Mouse (Mus musculus): Measurements from ENCODE around the gene Fam71a. TPM values are rescaled to one million over a fixed set of nuclear protein-coding genes. Genes with fewer than 3 reads are reported as not detected.
"Not testable (repeated sequence)": the region's sequence is repeated elsewhere in the genome, so short reads cannot be mapped to it uniquely, and the experiment has no call there.

Fam71a gene
- polyA plus RNA-seq, 1 experiment from 2014 or later: not detected

DNA sequence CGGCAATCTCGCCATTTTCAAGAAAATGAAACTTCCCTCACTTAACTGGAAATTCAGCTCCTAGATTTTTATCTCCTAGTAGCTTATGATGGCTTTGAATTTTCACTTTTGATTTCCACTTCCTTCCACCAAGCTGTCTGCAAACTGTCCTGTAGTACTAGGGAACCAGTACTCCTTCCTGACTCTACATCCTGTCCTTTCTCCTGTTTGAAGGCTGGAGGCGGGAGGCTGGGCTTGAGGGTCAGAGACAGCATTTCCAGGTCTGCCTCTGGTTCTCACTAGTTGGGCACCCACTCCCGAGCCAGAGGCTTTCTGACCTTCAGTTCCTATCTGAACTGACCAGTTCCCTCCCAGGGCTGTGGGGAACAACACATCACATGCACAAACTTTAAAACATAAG is 15.8 kb upstream of the Fam71a start:
- Histone ChIP-seq H3K27me3 (no peaks in the 10 kb centered on the region; the same call in 1 of the 2 replicates), H3K27ac (no peak overlapping the region), H3K9ac (no peak overlapping the region), H3K36me3 (peaks cover 12% of the 10 kb centered on the region; the same call in 1 of the 2 replicates), H3K9me3 (replicated peaks) (no peaks in the 10 kb centered on the region), H3K4me3 (no peak overlapping the region), H3K4me2 (peak overlapping the region; percentile 17), H3K4me1 (replicated peaks) (peaks cover 52% of the 10 kb centered on the region)
- WGBS: 60% methylated on average over 4 of the region's 4 CpGs
- no peak for ATAC-seq (replicated peaks; ENCODE audit: insufficient number of reproducible peaks, insufficient read depth, low FRiP score, low read depth)

DNA sequence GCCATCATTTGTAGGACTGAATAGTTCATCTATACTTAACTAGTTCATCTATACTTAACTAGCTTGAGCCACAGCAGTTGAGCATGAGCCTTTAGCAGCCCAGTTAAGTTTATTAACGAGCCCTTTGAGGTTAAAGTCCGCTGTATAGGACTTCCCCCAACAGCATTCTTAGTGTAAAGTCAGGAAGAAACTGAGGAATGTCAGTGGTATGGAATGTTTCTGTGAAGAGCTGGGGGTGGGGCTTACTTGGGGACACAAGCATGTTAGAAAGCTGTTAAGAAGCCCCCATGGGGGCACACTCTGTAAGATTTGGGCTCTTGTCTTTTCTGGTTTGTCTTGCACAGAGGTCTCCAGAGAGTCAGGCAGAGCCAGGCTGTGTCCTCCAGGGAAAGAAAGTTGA is 15.2 kb upstream of the Fam71a start:
- H3K4me1 ChIP-seq (replicated peaks): peaks cover 46% of the 10 kb centered on the region
- ATAC-seq (replicated peaks; ENCODE audit: insufficient number of reproducible peaks, insufficient read depth, low FRiP score, low read depth): no peak
- no peaks in the 10 kb centered on the region for H3K9me3 ChIP-seq (replicated peaks)
- WGBS: 39% methylated on average over 2 of the region's 2 CpGs
- no peak overlapping the region for H3K4me3 ChIP-seq
- H3K27ac ChIP-seq: no peak overlapping the region
- H3K4me2 ChIP-seq: peak overlapping the region; percentile 17
- no peak overlapping the region; the same call in 1 of the 2 replicates for H3K9ac ChIP-seq
- no peaks in the 10 kb centered on the region; the same call in 1 of the 2 replicates for H3K27me3 ChIP-seq
- H3K36me3 ChIP-seq: peaks cover 12% of the 10 kb centered on the region; the same call in 1 of the 2 replicates

DNA sequence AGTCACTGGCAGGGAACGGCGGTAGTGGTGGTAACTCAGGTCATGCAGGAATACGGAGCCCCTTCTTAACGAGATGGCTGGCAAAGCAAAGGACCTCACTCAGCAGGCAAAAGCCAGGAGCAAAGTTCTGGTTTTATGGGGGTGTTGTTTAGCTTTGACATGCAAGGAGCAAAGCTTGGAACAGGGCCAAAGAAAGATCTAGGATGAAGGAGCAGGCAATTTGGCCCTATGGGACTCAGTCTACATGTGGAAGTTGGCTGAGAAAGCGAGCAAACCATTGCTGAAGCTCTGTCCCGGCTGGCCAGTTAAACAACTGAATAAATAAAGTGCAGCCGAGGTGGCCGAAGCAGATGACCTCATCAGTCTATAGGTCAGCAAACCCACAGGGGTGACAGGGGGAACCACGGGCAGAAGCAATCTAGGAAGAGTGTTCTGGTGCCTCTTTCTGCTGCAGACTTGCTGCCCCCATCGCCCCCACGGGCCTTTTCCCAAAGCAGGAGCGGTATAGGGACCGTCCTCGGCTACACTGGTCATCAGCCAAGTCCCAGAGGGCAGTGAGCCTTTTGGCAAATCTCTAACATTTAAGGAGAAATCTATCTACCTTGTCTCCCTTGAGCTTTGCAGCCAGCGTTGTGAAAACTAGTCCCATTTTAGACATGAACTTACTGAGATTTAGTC is 14.0 kb upstream of the Fam71a start:
- Histone ChIP-seq H3K27me3 (no peaks in the 10 kb centered on the region), H3K4me3 (no peak overlapping the region), H3K4me1 (replicated peaks) (peaks cover 35% of the 10 kb centered on the region), H3K27ac (no peak overlapping the region), H3K9ac (no peak overlapping the region), H3K4me2 (no peak overlapping the region), H3K36me3 (peaks cover 12% of the 10 kb centered on the region; the same call in 1 of the 2 replicates), H3K9me3 (replicated peaks) (no peaks in the 10 kb centered on the region)
- ATAC-seq (replicated peaks; ENCODE audit: insufficient number of reproducible peaks, insufficient read depth, low FRiP score, low read depth): no peak
- 42% methylated on average over 15 of the region's 15 CpGs for WGBS

DNA sequence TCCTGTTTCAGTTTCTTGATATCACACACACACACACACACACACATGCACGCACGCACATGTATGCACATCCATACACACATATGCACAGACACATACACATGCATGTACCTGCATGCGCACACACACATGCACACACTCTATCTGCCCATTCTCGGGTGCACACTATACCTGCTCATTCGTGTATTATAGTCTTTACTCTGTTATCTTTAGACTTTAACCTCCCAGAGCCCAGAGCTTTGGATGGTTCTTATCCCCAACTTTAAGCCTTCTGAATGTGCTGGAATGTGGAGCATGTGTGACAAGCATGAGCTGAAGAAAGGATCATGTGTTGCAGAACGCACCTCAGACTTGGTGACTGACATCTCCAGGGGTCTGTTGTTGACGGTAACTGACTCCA is 12.3 kb upstream of the Fam71a start:
- H3K27ac ChIP-seq: no peak overlapping the region
- H3K36me3 ChIP-seq: peaks cover 14% of the 10 kb centered on the region; the same call in 1 of the 2 replicates
- no peaks in the 10 kb centered on the region for H3K27me3 ChIP-seq
- H3K4me2 ChIP-seq: no peak overlapping the region
- ATAC-seq (replicated peaks; ENCODE audit: insufficient number of reproducible peaks, insufficient read depth, low FRiP score, low read depth): no peak
- H3K9ac ChIP-seq: no peak overlapping the region
- no peak overlapping the region for H3K4me3 ChIP-seq
- H3K4me1 ChIP-seq (replicated peaks): peaks cover 32% of the 10 kb centered on the region
- no peaks in the 10 kb centered on the region for H3K9me3 ChIP-seq (replicated peaks)
- WGBS: 59% methylated on average over 7 of the region's 7 CpGs

DNA sequence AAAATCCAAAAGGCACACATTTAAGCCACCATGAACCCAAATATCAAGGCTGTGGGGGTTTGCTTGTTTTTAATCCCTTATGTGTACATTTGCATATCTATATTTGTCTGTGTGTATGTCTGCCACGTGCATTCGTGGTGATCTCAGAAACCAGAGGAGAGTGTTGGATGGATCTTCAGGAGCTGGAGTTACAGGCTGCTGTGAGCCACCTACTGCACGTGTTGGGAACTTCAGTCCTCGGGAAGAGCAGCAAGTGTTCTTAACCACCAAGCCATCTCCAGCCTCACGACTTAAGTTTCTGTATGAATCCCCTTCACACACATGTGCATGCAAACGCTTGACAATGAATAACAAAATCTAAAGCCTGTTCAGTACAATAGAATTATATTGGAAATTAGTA is 7.9 kb upstream of the Fam71a start:
- ATAC-seq (replicated peaks; ENCODE audit: insufficient number of reproducible peaks, insufficient read depth, low FRiP score, low read depth): no peak
- Histone ChIP-seq H3K9ac (no peak overlapping the region), H3K27me3 (no peaks in the 10 kb centered on the region), H3K4me1 (replicated peaks) (no peaks in the 10 kb centered on the region), H3K9me3 (replicated peaks) (no peaks in the 10 kb centered on the region), H3K4me2 (no peak overlapping the region), H3K27ac (no peak overlapping the region), H3K36me3 (peaks cover 28% of the 10 kb centered on the region; the same call in 1 of the 2 replicates), H3K4me3 (no peak overlapping the region)
- 15% methylated on average over 6 of the region's 6 CpGs for WGBS

DNA sequence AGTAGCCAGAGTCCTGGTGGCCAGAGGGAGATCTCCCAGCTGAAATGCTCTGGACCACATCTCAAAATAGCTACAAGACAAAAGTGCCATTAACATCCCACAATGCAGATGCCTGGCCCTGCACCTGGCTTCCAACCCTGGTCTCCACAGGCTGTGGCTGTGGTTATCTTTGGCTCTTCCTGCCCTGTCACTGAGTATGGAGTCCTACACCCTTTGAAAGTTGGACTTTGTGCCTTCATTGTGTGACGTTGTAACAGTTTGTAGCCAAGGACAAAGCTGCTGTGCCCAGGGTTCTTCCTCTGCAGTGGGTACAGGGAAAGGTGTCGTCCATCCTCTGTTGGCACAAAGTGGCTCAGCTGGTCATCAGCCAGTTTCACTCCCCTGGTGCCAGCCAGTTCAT is 5.8 kb upstream of the Fam71a start:
- no peaks in the 10 kb centered on the region for H3K9me3 ChIP-seq (replicated peaks)
- H3K27ac ChIP-seq: no peak overlapping the region
- peaks cover 17% of the 10 kb centered on the region; the same call in 1 of the 2 replicates for H3K36me3 ChIP-seq
- no peaks in the 10 kb centered on the region for H3K4me1 ChIP-seq (replicated peaks)
- ATAC-seq (replicated peaks; ENCODE audit: insufficient number of reproducible peaks, insufficient read depth, low FRiP score, low read depth): no peak
- H3K27me3 ChIP-seq: no peaks in the 10 kb centered on the region
- 74% methylated on average over 2 of the region's 2 CpGs for WGBS
- H3K9ac ChIP-seq: no peak overlapping the region
- no peak overlapping the region for H3K4me3 ChIP-seq
- no peak overlapping the region for H3K4me2 ChIP-seq

DNA sequence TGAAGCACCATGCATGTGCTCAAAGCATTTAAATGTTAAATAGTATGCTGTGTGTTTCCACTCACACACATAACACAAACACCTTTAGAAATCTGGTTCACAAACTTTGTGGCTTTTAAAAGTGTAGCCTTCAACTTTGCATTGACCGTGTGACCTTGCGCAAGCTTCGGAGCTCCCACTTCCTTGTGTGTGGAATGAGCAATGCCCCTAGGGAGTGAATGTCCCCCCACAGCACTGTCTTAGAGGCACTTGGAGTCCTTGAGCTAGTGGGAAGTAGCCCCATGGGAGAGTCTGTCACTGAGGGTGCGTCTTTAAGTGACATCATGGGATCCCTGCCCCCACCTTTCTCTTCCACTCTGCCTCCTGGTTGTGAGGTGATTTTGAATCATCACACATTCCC is 1.6 kb upstream of the Fam71a start:
- no peak for ATAC-seq (replicated peaks; ENCODE audit: insufficient number of reproducible peaks, insufficient read depth, low FRiP score, low read depth)
- WGBS: 64% methylated on average over 4 of the region's 4 CpGs
- Histone ChIP-seq H3K9me3 (replicated peaks) (no peaks in the 10 kb centered on the region), H3K36me3 (peaks cover 9% of the 10 kb centered on the region; the same call in 1 of the 2 replicates), H3K27ac (no peak overlapping the region), H3K27me3 (no peaks in the 10 kb centered on the region), H3K9ac (no peak overlapping the region), H3K4me1 (replicated peaks) (no peaks in the 10 kb centered on the region), H3K4me2 (no peak overlapping the region), H3K4me3 (no peak overlapping the region)

DNA sequence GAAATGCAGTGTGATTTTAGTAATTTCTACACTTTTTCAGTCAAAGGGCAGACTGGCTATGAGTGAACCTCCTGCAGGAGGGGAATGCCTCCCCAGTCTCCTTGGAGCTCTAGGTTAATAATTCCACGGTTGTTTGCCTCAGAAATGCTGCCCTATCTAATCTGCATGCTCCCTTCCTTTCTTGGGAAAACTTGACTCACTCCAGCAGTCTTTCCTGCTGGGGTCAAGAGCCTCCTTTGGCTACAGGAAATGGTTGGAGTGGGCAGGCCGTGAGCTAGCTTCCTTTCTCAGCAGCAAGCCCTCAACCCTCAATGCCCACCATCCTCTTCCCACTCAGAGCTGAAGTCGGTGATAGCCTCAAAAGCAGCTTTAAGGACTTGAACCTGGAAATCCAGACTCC is 10.3 kb downstream of the Fam71a start:
- 0 out of 2 replicates have a peak, but pooled peaks have one; percentile 64 for ATAC-seq (replicated peaks; ENCODE audit: insufficient number of reproducible peaks, insufficient read depth, low FRiP score, low read depth)
- Histone ChIP-seq H3K4me1 (replicated peaks) (peaks cover 4% of the 10 kb centered on the region; the same call in 1 of the 2 replicates), H3K27me3 (no peaks in the 10 kb centered on the region), H3K9me3 (replicated peaks) (no peaks in the 10 kb centered on the region), H3K4me3 (no peak overlapping the region), H3K9ac (no peak overlapping the region), H3K36me3 (no peaks in the 10 kb centered on the region), H3K4me2 (no peak overlapping the region), H3K27ac (peak overlapping the region; percentile 65)
- WGBS: 18% methylated on average over 3 of the region's 3 CpGs

DNA sequence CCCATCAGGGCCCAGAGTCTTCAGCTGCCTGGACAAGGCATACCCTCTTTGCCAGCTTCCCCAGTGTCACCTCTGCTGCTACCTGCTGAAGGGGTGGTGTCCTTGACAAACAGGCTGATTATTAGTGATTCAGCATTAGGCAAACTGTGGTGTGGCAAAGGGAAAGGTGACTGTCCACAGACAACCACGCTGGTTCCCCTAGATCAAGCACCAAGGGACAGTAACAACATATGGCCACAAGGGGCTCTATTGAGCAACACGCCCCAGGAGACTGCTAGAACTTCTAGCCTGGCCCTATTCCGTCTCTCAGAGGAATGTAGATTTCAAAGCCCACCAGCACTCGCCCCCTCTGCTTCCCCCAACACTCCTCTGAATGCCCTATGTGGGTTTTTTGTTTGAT is 11.6 kb downstream of the Fam71a start:
- ATAC-seq (replicated peaks; ENCODE audit: insufficient number of reproducible peaks, insufficient read depth, low FRiP score, low read depth): no peak
- no peaks in the 10 kb centered on the region for H3K36me3 ChIP-seq
- H3K27ac ChIP-seq: 0 out of 2 replicates have a peak overlapping the region, but pooled peaks have one; percentile 57
- H3K9me3 ChIP-seq (replicated peaks): no peaks in the 10 kb centered on the region
- no peaks in the 10 kb centered on the region for H3K27me3 ChIP-seq
- H3K4me1 ChIP-seq (replicated peaks): peaks cover 4% of the 10 kb centered on the region; the same call in 1 of the 2 replicates
- no peak overlapping the region for H3K4me2 ChIP-seq
- 20% methylated on average over 4 of the region's 4 CpGs for WGBS
- H3K4me3 ChIP-seq: no peak overlapping the region
- no peak overlapping the region for H3K9ac ChIP-seq

DNA sequence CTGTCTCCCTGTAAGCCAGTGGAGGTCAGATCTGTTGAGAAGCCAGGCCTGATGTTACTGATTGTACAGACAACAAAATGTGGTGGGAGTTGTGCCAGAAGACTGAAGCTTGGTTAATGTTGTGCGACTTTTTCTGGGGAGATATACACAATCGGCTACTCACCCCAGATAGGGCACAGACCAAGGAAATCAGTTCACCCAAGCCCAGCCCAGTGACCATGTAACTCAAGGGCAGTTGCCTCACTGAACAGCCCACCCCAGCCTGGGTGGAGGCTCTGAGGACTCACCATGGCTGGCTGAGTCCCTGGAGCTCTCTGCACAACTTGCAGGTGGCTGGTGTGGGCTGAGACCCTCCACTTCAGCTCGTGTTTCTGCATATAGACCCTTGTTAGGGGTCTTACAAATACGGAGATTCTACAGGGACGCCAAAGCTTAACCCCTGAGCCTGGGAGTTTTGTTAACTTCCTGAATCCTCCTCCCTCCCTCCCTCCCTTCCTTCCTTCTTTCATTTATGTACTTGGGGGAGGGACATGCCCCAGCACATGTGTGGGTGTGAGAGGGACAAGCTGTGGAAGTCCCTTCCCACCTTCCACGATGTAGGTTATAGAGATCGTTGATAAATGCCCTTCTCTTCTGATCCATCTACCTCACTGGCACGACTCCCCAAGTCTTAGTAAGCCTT is 13.6 kb downstream of the Fam71a start:
- Histone ChIP-seq H3K9me3 (replicated peaks) (no peaks in the 10 kb centered on the region), H3K4me3 (no peak overlapping the region), H3K36me3 (no peaks in the 10 kb centered on the region), H3K4me1 (replicated peaks) (peaks cover 4% of the 10 kb centered on the region; the same call in 1 of the 2 replicates), H3K9ac (no peak overlapping the region), H3K27me3 (no peaks in the 10 kb centered on the region), H3K27ac (no peak overlapping the region), H3K4me2 (no peak overlapping the region)
- 59% methylated on average over 8 of the region's 8 CpGs for WGBS
- ATAC-seq (replicated peaks; ENCODE audit: insufficient number of reproducible peaks, insufficient read depth, low FRiP score, low read depth): no peak

DNA sequence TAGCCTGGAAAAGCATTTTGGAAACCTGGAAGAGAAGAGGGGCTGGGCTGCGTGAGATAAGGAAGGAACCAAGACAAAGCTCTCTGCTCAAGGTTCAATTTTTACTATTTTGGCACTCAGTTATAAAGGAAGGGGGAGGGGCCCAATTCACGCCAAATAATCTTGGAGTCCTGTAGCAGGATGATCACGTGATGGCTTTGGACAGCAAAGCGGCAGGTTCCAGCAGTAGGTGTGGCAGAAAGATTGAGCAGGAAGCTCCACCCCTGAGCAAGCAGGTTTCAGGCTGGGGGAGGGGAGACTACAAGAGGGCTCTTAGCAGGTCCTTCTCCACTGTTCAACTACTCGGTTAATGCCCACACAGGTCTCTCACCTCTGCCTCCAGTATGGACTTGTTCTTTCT is 15.1 kb downstream of the Fam71a start:
- not testable (repeated sequence) for H3K27ac ChIP-seq; H3K36me3 ChIP-seq; H3K4me1 ChIP-seq (replicated peaks); H3K9me3 ChIP-seq (replicated peaks); H3K27me3 ChIP-seq; H3K4me3 ChIP-seq; H3K4me2 ChIP-seq; ATAC-seq (replicated peaks; ENCODE audit: insufficient number of reproducible peaks, insufficient read depth, low FRiP score, low read depth); H3K9ac ChIP-seq
- 72% methylated on average over 5 of the region's 5 CpGs for WGBS

All from heart, embryonic 15.5 days (tissue).